Mouse (Mus musculus) cerebellum, adult 11-12 months (tissue): ENCODE data around the gene Usp31.
A peak's percentile ranks its signal among the peaks of the same experiment; 100 is the strongest.

Source experiments
- DNase-seq: peaks from one replicate; pipeline ENCODE4 v3.0.0; 2022

Gene Usp31

DNA sequence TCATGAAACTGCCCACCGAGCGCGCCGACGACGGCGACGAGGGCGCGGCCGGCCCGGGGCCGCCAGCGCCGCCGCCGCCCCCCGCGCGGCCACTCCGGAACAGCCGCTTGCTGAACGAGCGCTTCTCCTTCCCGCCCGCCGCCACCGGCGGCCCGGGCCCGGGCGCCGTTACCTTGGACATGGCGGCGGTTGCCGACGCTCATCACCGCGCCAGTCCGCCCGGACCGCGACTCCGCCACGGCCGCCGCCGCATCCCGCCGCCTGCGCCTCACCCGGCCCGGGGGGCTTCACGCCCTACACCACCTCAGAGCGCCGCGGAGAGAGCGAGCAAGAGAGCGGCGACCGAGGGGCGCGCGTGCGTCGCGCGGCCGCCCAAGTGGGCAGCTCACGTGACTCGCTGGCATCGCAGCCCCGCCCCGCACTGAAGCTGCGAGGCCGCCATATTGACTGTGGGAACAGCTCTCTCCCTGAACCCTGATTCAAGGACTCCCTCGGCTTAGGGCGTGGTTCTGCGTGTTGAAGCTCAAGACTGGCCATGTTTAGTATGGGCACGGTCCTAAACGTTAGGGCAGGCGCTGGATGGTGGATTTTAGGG is at the start of gene Usp31:
Usp31 (minus strand) TSS at position 181 of the 595 bp plus-strand sequence.
- DNase-seq, result peak; percentile 95

DNA sequence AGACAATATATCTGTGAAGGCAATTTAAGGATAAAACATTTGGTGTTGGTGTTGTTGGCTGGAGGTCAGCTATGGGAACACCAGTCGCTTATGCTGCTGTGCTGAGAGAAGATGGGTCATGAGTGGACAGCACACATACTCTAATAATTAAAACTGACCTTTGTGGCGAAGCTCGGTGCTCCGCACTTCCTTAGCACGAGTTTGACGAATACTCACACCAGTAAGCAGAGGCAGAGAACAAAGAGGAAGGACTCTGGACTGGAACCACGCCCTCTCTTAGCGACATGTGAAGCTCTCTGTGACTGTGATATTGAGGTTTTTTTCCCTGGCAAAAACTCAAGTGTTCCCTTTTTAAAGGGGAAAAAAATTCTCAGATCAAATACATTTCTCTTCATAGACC is 47.7 kb upstream of the Usp31 start:
- DNase-seq, result no peak

DNA sequence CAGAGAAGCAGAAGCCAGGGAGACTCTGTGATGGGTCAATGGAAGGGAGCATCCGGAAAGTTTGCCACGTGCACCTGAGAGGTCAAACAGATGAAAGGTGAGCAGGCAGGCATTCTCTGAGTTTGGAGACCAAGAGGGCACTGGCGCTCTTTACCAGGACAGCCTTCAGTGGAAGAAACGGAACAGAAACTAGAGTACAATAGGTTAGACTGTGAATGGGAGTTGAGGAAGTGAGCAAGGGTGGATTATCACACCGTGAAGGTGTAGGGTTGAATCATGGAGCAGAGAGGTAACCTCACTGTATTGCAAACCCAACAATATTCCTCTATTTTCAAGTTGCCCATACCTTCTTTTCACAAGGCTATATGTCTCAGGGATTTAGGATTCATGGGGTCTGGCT is 43.2 kb upstream of the Usp31 start:
- DNase-seq, result no peak

DNA sequence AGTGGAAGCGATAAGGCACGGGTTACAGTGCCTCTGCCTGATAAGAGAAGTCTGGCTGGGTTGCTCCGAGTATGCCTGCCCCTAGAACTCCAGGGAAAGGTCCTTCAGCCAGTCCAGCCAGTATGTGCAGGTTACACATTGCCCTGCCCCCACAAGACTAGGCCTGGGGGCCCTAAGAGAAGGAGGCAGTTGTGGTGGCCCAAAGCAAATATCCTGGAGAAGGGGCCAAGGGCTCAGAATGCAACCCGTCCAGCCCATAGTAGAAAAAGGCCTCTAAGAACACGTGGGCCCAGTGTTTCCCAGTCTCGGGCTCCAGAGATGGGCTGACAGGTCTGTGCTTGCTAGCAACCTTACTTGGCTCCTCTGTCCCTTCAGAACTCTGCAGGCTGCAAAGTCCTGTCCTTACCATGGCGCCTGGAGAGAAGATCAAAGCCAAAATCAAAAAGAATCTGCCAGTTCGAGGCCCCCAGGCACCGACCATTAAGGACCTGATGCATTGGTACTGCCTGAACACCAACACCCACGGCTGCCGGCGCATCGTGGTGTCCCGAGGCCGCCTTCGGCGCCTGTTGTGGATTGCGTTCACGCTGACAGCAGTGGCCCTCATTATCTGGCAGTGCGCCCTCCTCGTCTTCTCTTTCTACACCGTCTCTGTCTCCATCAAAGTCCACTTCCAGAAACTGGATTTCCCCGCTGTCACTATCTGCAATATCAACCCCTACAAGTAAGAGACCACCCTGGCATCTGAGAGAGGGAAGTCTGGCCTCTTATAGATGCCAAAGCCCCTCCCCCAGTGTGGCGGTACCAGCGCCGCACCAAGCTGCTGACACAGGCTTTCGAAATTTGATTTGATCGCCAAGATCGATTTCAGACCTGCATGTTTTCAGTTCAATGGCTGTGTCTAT is 30.7 kb upstream of the Usp31 start:
- peak; percentile 6 for DNase-seq

DNA sequence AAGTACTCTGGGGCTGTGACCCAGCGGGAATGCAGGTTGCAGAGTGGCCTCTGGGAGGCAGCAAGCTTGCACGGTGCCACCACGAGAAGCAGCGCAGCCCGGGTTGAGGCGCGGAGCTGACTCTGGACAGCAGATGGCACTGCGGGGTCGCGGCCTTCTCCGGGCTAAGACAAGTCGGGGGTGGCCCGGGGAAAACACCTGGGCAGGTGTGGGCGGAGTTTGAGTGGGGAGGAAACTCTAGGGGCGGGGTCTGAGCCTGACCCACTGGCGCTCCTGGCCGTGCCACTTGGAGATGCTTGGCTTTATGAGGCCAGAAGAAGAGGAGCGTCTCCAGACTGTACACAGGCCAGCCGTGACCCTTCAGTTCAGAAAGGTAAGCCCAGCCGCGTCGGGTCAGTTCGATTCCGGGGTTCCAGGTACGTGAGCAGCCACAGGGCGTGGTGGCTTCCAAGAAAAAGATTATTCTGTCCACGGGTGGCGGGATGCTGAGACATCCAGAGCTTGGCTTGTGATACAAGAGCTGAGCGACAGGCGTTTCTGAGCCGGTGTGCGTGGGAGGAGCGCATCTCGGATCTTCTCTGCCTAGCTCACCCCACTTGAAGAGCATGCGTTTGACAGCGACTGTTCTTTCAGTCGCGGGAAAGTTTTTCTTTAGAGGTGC is 27.2 kb upstream of the Usp31 start, which contains the start of gene Scnn1g:
Scnn1g (plus strand) TSS at position 309 of the 661 bp plus-strand sequence.
- peak; percentile 88 for DNase-seq

DNA sequence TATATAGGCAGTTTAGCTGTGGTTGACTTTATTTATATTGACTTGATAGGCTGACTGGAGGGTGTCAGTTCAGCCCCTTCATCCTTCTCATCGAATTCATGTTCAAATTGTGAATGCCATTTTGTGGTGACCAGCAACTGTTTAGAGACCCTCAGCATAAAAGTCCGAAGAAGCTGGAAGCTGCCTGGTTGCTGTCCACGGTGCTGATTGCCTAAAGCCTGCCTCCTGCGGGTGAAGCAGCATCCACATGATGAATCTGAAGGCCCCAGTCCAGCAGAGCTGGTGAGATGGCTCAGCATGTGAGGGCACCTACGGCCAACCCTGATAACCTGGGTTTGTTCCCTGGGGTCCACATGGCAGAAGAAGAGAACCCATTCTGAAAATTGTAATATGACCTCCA is 23.2 kb upstream of the Usp31 start:
- no peak for DNase-seq

DNA sequence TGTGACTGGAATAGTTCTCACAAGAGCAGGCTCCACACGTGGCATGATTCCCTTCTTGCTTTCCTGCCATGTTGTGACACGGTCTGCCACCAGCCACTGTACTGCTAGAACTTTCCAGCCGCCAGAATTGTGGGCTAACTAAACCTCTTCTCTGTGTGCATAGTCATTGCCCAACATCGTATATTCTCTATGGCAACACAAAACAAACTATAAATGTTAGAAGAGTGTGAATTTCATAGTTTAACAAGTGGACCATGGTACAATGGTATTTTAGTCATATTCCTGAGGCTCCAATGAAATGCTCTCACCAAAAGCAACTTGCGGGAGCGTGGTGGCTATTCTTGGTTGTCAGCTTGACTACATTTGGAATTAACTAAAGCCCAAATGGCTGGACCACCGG is 10.0 kb upstream of the Usp31 start:
- no peak for DNase-seq

DNA sequence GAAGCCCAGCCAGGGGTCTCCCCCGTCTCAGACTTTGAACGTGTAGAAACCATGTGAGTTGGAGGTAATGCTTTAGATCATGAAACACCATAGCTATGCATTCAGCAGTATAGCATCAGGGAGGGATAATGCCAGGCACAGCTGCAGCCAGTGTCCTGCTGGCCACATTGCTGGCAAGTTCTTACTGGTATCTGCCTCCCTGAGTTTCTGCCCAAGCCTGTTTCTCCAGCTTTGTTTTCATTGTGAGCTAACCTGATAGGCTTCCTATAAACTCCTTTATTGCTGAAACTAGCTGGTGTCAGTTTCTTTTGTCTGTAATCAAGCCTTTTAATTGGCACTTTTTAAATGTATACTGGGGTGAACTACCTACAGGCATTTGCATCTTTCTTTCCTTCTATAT is 4.1 kb upstream of the Usp31 start:
- DNase-seq, result no peak

DNA sequence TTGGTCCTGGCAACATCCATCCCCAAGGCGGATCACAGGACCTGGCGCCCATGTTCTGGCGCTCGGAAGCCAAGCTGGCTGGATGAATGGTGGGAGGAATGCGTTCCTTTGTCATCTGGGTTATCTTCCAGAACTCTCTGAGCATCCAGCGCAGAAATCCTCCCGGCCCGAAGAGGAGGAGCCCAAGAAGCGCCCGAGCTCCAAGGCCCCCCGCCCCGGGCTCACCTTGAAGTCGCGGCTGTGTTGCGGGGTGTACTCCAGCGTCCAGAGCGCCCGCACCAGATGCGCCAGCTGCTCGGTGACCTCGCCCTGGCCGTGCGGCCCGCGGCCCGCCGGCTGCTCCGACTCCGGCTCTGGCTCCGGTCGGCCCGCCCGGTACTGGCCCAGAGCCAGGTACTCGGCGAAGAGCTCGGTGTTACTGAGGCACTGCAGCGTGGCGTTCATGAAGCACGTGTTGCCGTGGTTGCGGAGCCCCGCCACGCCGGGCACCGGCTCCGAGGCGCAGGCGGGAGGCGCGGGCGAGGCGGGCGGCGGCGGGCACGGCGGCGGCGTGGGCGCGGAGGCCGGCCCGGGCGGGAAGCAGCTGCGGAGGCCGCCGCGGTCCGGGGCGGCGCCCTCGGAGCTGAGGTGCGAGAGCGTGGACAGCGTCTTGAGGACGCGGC is 511 bp downstream of the Usp31 start:
- DNase-seq, result peak; percentile 71

DNA sequence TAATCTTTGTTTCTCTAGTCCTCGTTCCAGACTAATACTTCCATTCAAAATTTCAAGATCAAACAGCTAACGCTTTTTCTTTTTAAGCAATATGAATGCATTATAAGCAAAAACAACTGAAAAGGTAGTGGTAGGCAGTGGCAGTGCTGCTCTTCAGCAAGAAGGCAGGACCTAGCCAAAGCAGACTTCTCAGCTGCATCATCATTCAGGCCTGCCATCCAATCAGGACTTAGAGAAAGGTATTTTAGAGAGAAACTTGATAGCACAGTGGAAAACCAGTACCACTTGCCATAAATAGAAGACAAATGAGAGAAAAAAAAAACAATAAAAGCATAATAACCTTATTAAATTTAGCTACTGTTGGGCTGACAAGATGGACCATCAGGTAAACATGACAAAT is 2.0 kb downstream of the Usp31 start:
- DNase-seq, result no peak

DNA sequence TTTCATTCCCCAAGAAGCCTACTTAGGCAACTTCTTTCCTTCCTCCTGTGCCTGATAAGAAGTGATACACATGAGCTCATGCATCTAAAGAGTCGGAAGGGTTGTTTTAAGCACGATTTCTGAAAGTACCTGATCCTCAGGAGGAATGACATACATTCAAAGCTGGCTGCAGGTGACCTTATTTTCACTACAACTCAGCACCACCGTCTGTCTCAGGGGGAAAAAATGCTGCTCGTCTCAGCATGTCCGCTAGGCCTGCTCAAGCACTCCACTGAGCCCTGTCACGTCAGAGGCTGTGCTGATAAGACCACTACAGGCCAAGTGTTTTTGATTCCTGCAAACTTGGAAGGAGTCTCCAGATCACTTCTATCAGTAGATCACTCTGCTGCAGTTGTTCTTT is 5.1 kb downstream of the Usp31 start:
- DNase-seq, result no peak

DNA sequence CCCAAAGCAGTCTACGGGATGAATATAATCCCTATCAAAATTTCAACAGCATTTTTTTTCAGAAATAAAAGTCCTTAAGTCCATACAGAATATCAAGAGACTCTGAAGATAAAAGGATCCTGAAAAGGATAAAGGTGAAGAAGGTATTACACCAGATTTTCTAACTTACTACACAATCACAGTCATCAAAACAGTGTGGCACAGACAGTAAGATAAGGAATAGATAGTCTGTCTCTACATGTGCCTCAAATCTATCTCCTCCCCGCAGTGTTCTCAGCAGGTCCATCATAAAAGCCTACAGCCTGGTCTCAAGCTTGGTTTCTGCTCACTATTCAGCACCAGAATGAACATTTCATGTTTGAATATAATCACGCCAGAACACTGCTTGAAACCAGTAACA is 6.6 kb downstream of the Usp31 start:
- DNase-seq, result no peak

DNA sequence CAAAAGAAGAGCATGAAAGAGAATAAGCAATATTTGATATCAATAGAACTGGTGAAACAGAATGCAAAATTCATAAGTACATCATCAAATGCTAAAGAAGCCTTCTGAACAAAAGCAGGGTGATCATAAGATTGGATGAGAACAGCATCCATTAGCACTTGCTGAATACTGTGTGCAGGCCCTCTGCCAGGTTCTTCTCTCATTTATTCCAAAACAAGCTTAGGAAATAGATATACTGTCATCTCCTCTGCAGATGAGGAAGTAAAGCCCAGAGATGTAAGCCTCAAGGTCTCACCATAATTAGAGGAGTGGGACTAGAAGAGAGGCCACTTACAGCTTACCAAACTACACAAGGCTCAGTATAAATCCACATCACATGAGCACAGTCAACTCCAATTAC is 7.8 kb downstream of the Usp31 start:
- no peak for DNase-seq

DNA sequence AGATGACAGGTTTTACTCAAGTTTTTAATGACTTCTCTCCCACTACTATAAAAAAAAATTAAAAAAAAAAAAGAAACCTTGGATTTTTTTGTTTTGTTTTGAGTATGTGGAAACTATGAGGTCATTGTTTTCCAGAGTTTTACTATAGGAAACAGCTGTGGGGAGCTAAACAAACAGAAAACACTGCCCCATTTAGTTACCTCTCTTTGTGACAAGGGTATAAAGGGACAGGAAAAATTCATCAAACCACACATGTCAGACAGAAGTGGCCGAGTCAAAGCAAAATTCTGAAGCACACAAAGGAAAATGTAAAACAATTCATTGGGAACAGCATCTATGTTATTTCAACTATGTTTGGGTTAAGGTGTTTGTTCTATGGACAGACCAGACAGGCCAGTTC is 9.5 kb downstream of the Usp31 start:
- DNase-seq, result no peak

DNA sequence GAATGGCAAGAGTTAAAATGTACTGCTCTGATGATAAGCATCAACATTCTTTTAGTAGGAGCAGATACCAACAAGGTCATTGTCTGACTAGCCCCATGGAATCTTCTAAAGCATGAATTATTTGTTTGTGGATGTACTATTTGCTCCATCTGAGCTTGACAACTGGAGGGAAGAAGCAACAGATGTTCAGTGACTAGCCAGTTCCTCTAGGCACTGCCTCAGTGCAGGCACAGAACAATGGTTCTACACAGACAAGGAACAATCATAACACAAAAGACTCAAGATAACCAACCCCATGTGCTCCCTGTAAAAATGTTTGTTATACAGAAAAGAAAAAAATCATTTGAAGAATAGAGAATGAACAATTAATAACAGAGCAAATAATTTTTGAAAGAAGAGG is 9.9 kb downstream of the Usp31 start:
- DNase-seq, result no peak

DNA sequence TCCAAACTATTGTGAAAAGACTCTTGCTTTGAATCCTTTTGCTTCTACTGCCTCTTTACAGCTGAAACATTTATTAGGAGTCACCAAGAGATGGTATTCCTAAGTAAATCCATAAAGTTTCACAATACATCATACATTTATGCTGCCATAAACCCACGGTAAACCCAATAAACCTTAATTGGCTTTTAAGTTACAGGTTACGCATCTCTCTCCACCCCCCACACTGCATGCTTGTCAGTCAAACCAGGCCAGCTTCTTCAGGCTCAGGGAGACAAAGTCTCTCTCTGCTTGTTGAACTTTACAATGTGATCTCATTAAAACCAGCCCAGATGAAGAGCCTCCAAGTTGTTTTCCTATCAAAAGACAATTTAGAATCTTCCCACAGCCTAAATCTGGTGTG is 15.2 kb downstream of the Usp31 start:
- DNase-seq, result no peak

DNA sequence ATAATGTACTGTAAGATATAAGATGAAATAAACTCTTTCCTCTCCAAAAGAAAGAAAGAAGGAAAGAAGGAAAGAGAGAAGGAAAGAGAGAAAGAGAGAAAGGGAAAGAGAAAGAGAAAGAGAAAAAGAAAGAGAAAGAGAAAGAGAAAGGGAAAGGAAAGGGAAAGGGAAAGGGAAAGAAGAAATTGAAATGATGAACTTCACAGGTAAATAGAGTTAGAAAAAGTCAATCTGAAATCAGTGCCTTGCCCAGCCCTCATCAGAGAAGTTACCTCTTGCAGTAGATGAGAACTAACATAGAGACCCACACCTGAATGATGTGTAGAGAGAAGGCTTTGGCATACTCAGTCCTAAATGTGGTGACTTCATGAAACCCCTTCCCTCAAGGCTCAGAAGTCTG is 17.7 kb downstream of the Usp31 start:
- DNase-seq, result no peak

DNA sequence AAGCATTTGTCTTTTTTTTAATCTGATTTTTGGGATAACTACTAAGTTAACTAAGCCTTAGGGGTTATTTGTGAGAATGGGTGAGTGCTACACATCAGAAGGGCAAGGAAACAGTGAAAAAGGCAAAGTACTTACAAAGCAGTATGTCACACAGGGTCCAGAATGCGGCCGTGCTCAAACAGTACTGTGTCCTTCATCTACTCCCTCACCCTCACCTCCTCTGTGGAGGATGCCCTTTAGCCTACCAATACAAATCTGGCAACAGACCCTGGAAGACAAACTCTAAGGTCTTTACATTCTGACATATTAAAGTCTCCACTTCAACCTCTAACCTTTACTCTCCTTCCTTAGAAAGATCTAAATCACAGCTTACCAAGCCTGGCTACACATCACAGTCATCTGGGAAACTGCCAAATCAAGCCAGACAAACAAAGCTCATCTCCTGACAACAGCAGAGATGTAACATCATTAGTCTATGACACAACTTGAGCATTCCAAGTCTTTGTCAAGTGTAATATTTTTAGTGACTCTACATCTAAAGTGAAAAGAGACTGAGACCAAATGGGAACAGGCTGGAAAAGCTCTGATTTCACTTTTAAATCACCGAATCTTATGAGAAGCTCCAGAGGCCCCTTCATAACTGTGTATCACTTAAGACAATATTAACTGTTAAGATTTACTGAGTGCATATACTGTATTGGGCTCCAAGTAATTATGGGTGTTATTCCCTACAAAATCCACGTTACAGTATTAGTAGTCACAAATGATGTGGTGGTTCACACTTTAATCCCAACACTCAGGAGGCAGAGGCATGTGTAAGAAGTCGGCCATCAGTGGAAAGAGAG is 21.7 kb downstream of the Usp31 start:
- no peak for DNase-seq

DNA sequence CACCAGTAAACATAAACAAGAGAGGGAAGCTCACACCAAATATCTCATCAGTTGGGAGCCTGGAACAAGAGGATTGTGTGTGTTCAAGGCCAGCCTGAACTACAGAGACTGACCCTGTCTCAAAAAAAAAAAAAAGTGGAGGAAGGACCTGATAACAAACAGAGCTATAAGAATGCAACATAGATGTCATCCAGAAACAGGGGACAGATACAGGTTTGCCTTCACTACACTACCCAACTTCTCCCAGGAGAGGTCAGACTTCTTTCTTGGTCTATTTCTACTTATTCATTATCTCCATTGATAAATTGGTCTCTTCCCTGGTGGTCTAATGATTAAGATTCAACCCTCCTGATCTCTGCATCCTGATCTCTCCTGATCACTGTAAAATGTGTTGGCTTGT is 25.9 kb downstream of the Usp31 start:
- DNase-seq, result no peak

DNA sequence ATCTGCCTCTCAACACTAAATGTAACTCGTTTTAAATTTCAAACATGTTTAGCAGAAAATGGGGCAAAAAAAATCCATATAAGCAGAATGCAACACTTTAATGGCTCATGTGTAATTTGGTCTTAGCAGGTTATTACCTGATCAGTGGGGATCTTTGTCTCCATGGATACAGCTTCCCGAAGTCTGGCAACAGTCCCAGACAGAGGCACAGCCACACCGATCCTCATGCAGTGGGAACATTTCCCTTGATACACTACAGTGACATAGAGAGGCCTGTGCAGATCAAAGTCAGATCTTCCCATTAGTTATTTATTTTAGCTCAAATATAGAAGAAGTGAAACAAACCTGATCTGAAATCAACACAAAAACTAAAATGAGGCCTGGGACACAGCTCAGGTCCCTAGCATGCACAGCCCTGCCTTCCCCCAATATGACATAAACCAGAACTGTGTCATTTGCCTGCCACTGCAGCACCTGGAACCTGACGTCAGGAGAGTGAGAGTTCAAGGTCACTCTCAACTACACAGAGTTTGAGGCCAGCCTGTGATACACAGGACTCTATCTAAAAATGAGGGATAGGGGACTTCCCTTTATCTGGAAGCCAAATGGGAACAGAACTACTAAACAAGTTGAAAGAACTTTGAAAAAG is 29.8 kb downstream of the Usp31 start:
- DNase-seq, result peak; percentile 14

DNA sequence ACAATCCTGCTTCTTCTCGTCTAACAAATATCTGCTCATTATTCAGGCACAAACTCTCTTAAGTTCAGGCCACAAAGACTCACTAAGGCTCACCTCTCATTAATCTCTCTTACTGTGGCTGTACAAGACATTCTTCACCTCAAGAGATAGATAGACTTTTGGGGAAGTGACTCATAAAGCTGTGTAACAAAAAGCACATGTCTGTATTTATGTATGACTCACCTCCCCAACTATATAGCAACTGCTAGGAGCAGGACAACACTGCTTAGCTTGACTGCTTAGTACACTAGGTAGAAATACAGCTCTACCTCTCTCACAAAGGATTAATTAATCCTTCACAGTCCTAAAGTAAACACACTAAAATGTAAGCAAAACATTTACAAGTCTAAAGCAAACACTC is 46.3 kb downstream of the Usp31 start:
- no peak for DNase-seq

DNA sequence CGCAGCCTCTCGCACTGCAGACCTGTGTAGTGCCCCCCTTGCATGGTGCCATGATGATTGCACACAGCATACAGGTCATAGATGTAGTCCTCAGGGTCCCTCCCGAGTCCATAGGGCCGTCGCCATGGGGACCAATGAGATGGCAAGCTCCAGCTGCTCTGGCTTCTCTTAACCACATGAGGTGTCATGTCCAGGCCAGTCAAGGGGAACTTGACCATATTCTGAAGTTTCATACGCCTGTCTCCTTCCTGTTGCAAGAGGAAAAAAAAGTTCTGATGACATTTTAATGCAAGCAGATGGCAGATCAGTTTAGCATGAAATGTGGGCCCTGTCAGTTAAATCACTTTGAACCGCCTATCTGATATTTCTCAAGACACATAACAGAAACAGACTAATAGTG is 48.2 kb downstream of the Usp31 start:
- DNase-seq, result no peak
